Mouse (Mus musculus) myocyte (in vitro differentiated cells): ENCODE results near the gene Fam196a.

ENCODE experiments used
- CEBPB ChIP-seq: IDR thresholded peaks from 2 replicates; pipeline ENCODE4 v1.6.1; 2011; ENCODE audit warnings: mild to moderate bottlenecking, moderate library complexity; ENCODE audit not compliant: poor library complexity, insufficient read depth, severe bottlenecking
- E2F4 ChIP-seq: IDR thresholded peaks from one replicate; pipeline ENCODE4 v1.6.1; 2011; ENCODE audit warnings: mild to moderate bottlenecking, control low read depth, moderate library complexity; ENCODE audit not compliant: insufficient read depth
- MAX ChIP-seq: IDR thresholded peaks from one replicate; pipeline ENCODE4 v1.6.1; 2011; ENCODE audit warnings: low read depth, mild to moderate bottlenecking, control low read depth
- MYOD1 ChIP-seq, 3 experiments: IDR thresholded peaks; one replicate each; pipeline ENCODE4 v1.6.1; 2011; ENCODE audit warnings: control low read depth in 2 of 3, low read depth in 2 of 3, mild to moderate bottlenecking in 2 of 3, moderate library complexity in 1 of 3; ENCODE audit not compliant: insufficient read length in 2 of 3, control insufficient read depth in 1 of 3
- MYOG ChIP-seq, 3 experiments: IDR thresholded peaks; one replicate each; pipeline ENCODE4 v1.6.1; 2011; ENCODE audit warnings: control low read depth in 2 of 3, low read depth in 2 of 3, mild to moderate bottlenecking in 2 of 3; ENCODE audit not compliant: insufficient read length in 2 of 3, control insufficient read depth in 1 of 3, insufficient read depth in 1 of 3
- POLR2A ChIP-seq: IDR thresholded peaks from one replicate; pipeline ENCODE4 v1.6.1; 2011; ENCODE audit warnings: low read depth, mild to moderate bottlenecking, control low read depth, moderate library complexity; ENCODE audit not compliant: insufficient read length
- POLR2AphosphoS2 ChIP-seq: IDR thresholded peaks from one replicate; pipeline ENCODE4 v1.6.1; 2011; ENCODE audit warnings: low read depth, control low read depth; ENCODE audit not compliant: insufficient read length
- REST ChIP-seq: IDR thresholded peaks from one replicate; pipeline ENCODE4 v1.6.1; 2011; ENCODE audit warnings: mild to moderate bottlenecking, control low read depth, moderate library complexity; ENCODE audit not compliant: insufficient read depth, insufficient read length
- SRF ChIP-seq: IDR thresholded peaks from one replicate; pipeline ENCODE4 v1.6.1; 2011; ENCODE audit warnings: low read depth; ENCODE audit not compliant: control insufficient read depth, insufficient read length
- TCF12 ChIP-seq: IDR thresholded peaks from one replicate; pipeline ENCODE4 v1.6.1; 2011; ENCODE audit warnings: mild to moderate bottlenecking, control low read depth; ENCODE audit not compliant: poor library complexity, insufficient read depth, severe bottlenecking
- TCF3 ChIP-seq: IDR thresholded peaks from one replicate; pipeline ENCODE4 v1.6.1; 2011; ENCODE audit warnings: low read depth, control low read depth; ENCODE audit not compliant: insufficient read length
- USF1 ChIP-seq: IDR thresholded peaks from one replicate; pipeline ENCODE4 v1.6.1; 2011; ENCODE audit warnings: low read depth, mild to moderate bottlenecking, control low read depth, moderate library complexity

DNA sequence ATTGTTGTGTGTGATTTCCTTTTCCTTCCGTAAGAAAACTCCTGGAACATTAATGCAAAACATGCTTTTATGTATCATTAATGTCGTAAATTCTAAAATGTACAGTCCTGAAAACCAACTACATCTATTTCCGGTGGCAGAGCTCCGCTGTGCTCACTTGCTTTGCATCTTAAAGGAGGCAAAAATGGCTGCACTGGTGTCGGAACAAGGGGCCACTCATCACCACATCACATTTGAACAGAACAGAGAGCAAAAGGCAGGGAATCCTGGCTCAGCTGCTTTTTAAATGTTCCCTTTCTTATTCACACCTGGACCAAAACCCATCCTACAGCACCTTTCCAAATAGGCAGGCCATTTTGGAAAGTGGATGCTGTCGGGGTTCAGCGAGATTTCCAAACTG is 65.2 kb downstream of the Fam196a start:
- TF ChIP-seq TCF12 (no peak), POLR2A (no peak), E2F4 (no peak), POLR2AphosphoS2 (no peak), REST (no peak), MAX (no peak), TCF3 (no peak), CEBPB (no peak), USF1 (no peak), MYOD1 (IDR thresholded peaks at IDR 0.05; ENCODE audit: control insufficient read depth in 1 of 3, insufficient read length in 2 of 3, low read depth in 2 of 3) (no peak), MYOG (IDR thresholded peaks at IDR 0.05; ENCODE audit: control insufficient read depth in 1 of 3, insufficient read depth in 1 of 3, insufficient read length in 2 of 3, low read depth in 2 of 3) (no peak), SRF (no peak)
